Mouse (Mus musculus): Measurements from ENCODE around the gene Olfr957. TPM values are rescaled to one million over a fixed set of nuclear protein-coding genes. Genes with fewer than 3 reads are reported as not detected.

Olfr957 gene
- polyA plus RNA-seq (2015; fragmentation: Nextera tagmentation; extraction: Ambion mirVana): not detected in 2 replicates

DNA sequence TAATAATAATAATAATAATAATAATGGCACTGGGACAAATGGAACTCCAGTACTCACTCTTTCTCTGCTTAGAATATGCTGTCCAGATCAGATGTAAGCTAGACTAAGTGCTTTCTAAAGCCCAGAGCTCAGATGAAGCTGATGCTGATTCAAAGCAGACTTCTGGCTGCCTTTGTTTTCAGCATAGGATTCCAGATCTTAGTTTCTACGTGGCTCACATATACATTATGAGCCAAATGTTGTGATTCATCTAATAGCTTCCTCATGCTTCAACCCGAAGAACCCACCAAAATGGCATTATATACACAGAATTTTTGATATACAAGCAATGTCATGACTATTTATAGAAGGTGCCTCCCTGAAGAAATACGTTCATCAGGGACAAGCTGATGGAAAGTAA is at the start of gene Olfr957:
TSS of gene Olfr957 (minus strand) at position 279 of the 400 bp plus-strand sequence.

DNA sequence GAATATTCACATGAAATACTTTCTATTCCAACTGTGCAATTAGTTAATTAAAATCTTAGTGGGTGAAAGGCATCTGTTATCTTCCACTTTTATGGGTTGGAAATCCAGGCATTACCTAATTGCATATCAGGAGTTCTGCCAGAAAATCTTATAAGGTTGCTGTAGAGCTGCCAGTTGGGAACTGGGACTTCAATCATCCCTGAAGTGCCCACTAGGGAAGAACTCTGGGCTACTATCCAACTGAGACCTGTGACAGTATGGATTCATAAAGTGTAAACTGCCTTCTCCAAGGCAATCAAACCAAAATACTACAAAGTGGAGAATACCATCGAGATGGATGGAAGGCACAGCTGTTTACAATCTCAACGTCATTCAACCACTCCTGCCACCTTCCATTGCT is 38.3 kb upstream of the Olfr957 start, which contains the start of gene Olfr958:
TSS of gene Olfr958 (minus strand) at position 109 of the 400 bp plus-strand sequence.

DNA sequence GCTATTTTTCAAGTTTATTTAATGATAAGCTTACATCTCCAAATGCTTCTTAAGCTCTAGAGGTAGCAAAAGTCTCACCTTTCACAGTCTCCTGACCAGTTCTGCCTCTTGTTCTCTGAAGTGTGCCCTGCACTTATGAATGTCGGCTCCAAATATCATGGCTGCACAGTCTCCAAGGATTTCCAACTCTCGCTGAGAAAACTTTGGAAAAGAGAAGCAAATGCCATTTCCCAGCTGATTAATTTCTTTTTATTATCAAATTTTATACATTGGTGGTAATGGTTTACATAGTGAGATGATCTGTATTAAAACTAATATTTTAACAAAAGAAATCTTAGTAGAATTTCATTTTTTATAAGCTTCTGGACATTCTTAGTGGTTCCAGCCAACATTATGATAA is 21.7 kb downstream of the Olfr957 start, which contains the start of gene Olfr44:
TSS of gene Olfr44 (minus strand) at position 101 of the 400 bp plus-strand sequence.

DNA sequence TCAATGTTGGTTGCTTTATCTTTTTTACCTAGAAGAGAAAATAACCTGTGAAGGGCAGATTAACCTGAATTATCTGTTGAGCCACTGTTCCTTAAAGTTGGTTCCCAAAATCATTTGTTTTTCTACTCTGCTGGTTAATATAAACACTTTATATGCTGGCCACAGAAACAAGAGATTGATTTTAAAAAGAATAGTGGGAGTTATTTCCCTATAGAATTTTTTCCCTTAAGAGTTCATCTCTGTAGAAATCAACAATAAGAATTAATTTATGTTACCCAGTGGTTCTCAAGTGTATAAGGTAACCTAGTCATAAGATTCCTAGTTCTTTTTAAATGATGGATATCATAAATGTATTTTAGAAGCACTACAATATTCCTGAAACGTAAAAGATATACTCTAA is 43.8 kb downstream of the Olfr957 start, which contains the start of gene Olfr955:
TSS of gene Olfr955 (minus strand) at position 101 of the 400 bp plus-strand sequence.

Other genes with a start within 250 kb of the Olfr957 start
- not detected in 2 replicates for gene Olfr945, start 239.0 kb downstream of the Olfr957 start, polyA plus RNA-seq (2015; fragmentation: Nextera tagmentation; extraction: Ambion mirVana)
- not detected in 2 replicates for gene Olfr948, start 189.8 kb downstream of the Olfr957 start, polyA plus RNA-seq (2015; fragmentation: Nextera tagmentation; extraction: Ambion mirVana)
- not detected in 2 replicates for gene Olfr951, start 128.4 kb downstream of the Olfr957 start, polyA plus RNA-seq (2015; fragmentation: Nextera tagmentation; extraction: Ambion mirVana)
- not detected in 2 replicates for gene Olfr952, start 88.7 kb downstream of the Olfr957 start, polyA plus RNA-seq (2015; fragmentation: Nextera tagmentation; extraction: Ambion mirVana)
- not detected in 2 replicates for gene Olfr954, start 59.1 kb downstream of the Olfr957 start, polyA plus RNA-seq (2015; fragmentation: Nextera tagmentation; extraction: Ambion mirVana)
- gene Olfr955, start 43.9 kb downstream of the Olfr957 start, polyA plus RNA-seq (2015; fragmentation: Nextera tagmentation; extraction: Ambion mirVana): not detected in 2 replicates
- gene Olfr44, start 21.8 kb downstream of the Olfr957 start, polyA plus RNA-seq (2015; fragmentation: Nextera tagmentation; extraction: Ambion mirVana): not detected in 2 replicates
- gene Olfr958, start 38.2 kb upstream of the Olfr957 start, polyA plus RNA-seq (2015; fragmentation: Nextera tagmentation; extraction: Ambion mirVana): not detected in 2 replicates
- not detected in 2 replicates for gene Olfr959, start 59.8 kb upstream of the Olfr957 start, polyA plus RNA-seq (2015; fragmentation: Nextera tagmentation; extraction: Ambion mirVana)
- gene AW551984, start 88.6 kb upstream of the Olfr957 start, polyA plus RNA-seq (2015; fragmentation: Nextera tagmentation; extraction: Ambion mirVana): 294 and 327 TPM in 2 replicates
- not detected in 2 replicates for gene Olfr148, start 94.8 kb upstream of the Olfr957 start, polyA plus RNA-seq (2015; fragmentation: Nextera tagmentation; extraction: Ambion mirVana)
- gene Olfr960, start 105.6 kb upstream of the Olfr957 start, polyA plus RNA-seq (2015; fragmentation: Nextera tagmentation; extraction: Ambion mirVana): not detected in 2 replicates
- gene Olfr961, start 129.3 kb upstream of the Olfr957 start, polyA plus RNA-seq (2015; fragmentation: Nextera tagmentation; extraction: Ambion mirVana): not detected in 2 replicates
- gene Olfr963, start 151.4 kb upstream of the Olfr957 start, polyA plus RNA-seq (2015; fragmentation: Nextera tagmentation; extraction: Ambion mirVana): not detected in 2 replicates
- gene Olfr149, start 191.3 kb upstream of the Olfr957 start, polyA plus RNA-seq (2015; fragmentation: Nextera tagmentation; extraction: Ambion mirVana): not detected in 2 replicates
- gene Olfr965, start 195.5 kb upstream of the Olfr957 start, polyA plus RNA-seq (2015; fragmentation: Nextera tagmentation; extraction: Ambion mirVana): not detected in 2 replicates
- gene Olfr150, start 215.2 kb upstream of the Olfr957 start, polyA plus RNA-seq (2015; fragmentation: Nextera tagmentation; extraction: Ambion mirVana): not detected in 2 replicates
- gene Olfr967, start 230.4 kb upstream of the Olfr957 start, polyA plus RNA-seq (2015; fragmentation: Nextera tagmentation; extraction: Ambion mirVana): not detected in 2 replicates

Data from skeletal muscle tissue, postnatal 0 days (tissue).